Mouse (Mus musculus) gonadal fat pad, adult 2 months (tissue): Measurements from ENCODE around the gene Slc16a1. TPM values are rescaled to one million over a fixed set of nuclear protein-coding genes. Genes with fewer than 3 reads are reported as not detected.
"Not testable (repeated sequence)": the region's sequence is repeated elsewhere in the genome, so short reads cannot be mapped to it uniquely, and the experiment has no call there.

Experiments
- DNase-seq: peaks from one replicate; pipeline ENCODE4 v3.0.0-alpha.2; 2012; ENCODE audit warnings: low read depth
- polyA plus RNA-seq: library from polyadenylated mRNA; depleted of rRNA; stranded (reverse); fragments of >200 nt; gene quantifications from 2 replicates; pipeline ENCODE4 v1.2.3, GENCODE M21; 2012; rRNA removed

The Slc16a1 gene
- polyA plus RNA-seq, 1 experiment, result 21.9 TPM

GRCm38 (mm10) chr3:104674329-104675220 lies 36.1 kb downstream of the Slc16a1 start:
- no peak for DNase-seq

- no peak for DNase-seq
Measured at GRCm38 (mm10) chr3:104675258-104675851, 36.9 kb downstream of the Slc16a1 start.

GRCm38 (mm10) chr3:104677781-104678180 lies 39.3 kb downstream of the Slc16a1 start:
- DNase-seq, result no peak

GRCm38 (mm10) chr3:104678826-104679225 lies 40.4 kb downstream of the Slc16a1 start:
- DNase-seq, result no peak

- no peak for DNase-seq
Measured at GRCm38 (mm10) chr3:104682671-104683504, 44.4 kb downstream of the Slc16a1 start.

- no peak for DNase-seq
Measured at GRCm38 (mm10) chr3:104700751-104701335, 62.4 kb downstream of the Slc16a1 start.

- no peak for DNase-seq
Measured at GRCm38 (mm10) chr3:104701761-104702160, 63.3 kb downstream of the Slc16a1 start.

GRCm38 (mm10) chr3:104703941-104704340 lies 65.5 kb downstream of the Slc16a1 start:
- DNase-seq, result no peak

- DNase-seq, result no peak
Measured at GRCm38 (mm10) chr3:104706446-104706845, 68.0 kb downstream of the Slc16a1 start.

GRCm38 (mm10) chr3:104706951-104707771 lies 68.7 kb downstream of the Slc16a1 start:
- DNase-seq, result not testable (repeated sequence)

GRCm38 (mm10) chr3:104707772-104708144 lies 69.3 kb downstream of the Slc16a1 start:
- not testable (repeated sequence) for DNase-seq

Other genes starting within 250 kb of the Slc16a1 start
- gene Lrig2, start 126.8 kb upstream of the Slc16a1 start, polyA plus RNA-seq, result 10.4 and 10.5 TPM in 2 replicates
- 6.1 and 6.7 TPM in 2 replicates for gene Ppm1j, start 142.4 kb downstream of the Slc16a1 start, polyA plus RNA-seq
- gene Fam19a3, start 143.2 kb downstream of the Slc16a1 start, polyA plus RNA-seq, result 0.23 TPM in 2 replicates
- 113 and 134 TPM in 2 replicates for gene Rhoc, start 149.7 kb downstream of the Slc16a1 start, polyA plus RNA-seq
- gene Mov10, start 179.9 kb downstream of the Slc16a1 start, polyA plus RNA-seq, result 8.1 and 12.3 TPM in 2 replicates
- 5.8 and 7.8 TPM in 2 replicates for gene St7l, start 225.3 kb downstream of the Slc16a1 start, polyA plus RNA-seq
- 26.2 and 29.0 TPM in 2 replicates for gene Capza1, start 225.8 kb downstream of the Slc16a1 start, polyA plus RNA-seq